Mouse (Mus musculus): ENCODE data around the gene Thap12.

Thap12 gene

GRCm38 (mm10) chr7:98756556-98756955 is 53.7 kb downstream of the Thap12 start:
- DNase-seq (ENCODE audit: low read depth): no peak

GRCm38 (mm10) chr7:98760126-98760525 is 57.2 kb downstream of the Thap12 start:
- DNase-seq (ENCODE audit: low read depth): no peak

GRCm38 (mm10) chr7:98763911-98764310 is 61.0 kb downstream of the Thap12 start:
- no peak for DNase-seq (ENCODE audit: low read depth)

- no peak for DNase-seq (ENCODE audit: low read depth)
Observed at GRCm38 (mm10) chr7:98767261-98767660, 64.4 kb downstream of the Thap12 start.

Measured in naive thymus-derived CD4-positive, alpha-beta T cell, adult 2 months (primary cell).